Mouse (Mus musculus): ENCODE measurements around the gene Atg14. TPM values are rescaled to one million over a fixed set of nuclear protein-coding genes. Genes with fewer than 3 reads are reported as not detected.

Gene Atg14
- polyA plus RNA-seq, 1 experiment from 2014 or later, result 18.0 TPM

DNA sequence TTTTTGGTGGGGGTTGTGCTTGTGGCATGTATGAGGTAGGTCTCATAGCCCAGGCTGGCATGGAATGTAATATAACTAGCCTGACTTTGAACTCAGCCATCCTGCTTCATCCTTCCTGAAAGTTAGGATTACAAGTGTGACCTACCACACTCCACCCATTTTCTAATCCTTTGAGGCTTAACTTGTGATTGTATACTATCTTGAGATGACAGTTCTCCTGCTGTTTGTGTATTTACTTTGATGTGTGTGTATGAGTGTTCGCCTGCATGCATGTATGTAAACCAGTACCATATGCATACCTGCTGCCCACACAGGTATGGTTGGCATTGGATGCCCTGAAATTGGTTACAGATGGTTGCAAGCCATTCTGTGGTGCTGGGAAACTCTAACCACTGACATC, 48.8 kb downstream of the Atg14 start:
- Histone ChIP-seq H3K4me3 (ENCODE audit: low read length) (no peak overlapping the region), H3K36me3 (ENCODE audit: control insufficient read depth, insufficient read depth, low read length) (no peaks in the 10 kb centered on the region), H3K27ac (ENCODE audit: low read depth, low read length) (no peak overlapping the region), H3K4me2 (ENCODE audit: low read length) (no peak overlapping the region), H3K27me3 (replicated peaks; ENCODE audit: control insufficient read depth, insufficient read depth, low read length) (no peaks in the 10 kb centered on the region), H3K4me1 (ENCODE audit: control insufficient read depth, insufficient read depth, low read depth, low read length) (no peaks in the 10 kb centered on the region), H3K9ac (ENCODE audit: low read depth, low read length) (no peak overlapping the region), H3K9me3 (ENCODE audit: control insufficient read depth, low read length) (no peaks in the 10 kb centered on the region)
- 93% methylated on average over 1 of the region's 1 CpGs for WGBS
- no peak for ATAC-seq

- ATAC-seq, result no peak
- Histone ChIP-seq H3K9ac (ENCODE audit: low read depth, low read length) (no peak overlapping the region), H3K4me3 (ENCODE audit: low read length) (no peak overlapping the region), H3K4me2 (ENCODE audit: low read length) (no peak overlapping the region), H3K4me1 (ENCODE audit: control insufficient read depth, insufficient read depth, low read depth, low read length) (no peaks in the 10 kb centered on the region), H3K27ac (ENCODE audit: low read depth, low read length) (no peak overlapping the region), H3K9me3 (ENCODE audit: control insufficient read depth, low read length) (no peaks in the 10 kb centered on the region), H3K36me3 (ENCODE audit: control insufficient read depth, insufficient read depth, low read length) (no peaks in the 10 kb centered on the region), H3K27me3 (replicated peaks; ENCODE audit: control insufficient read depth, insufficient read depth, low read length) (no peaks in the 10 kb centered on the region)
- WGBS, result 86% methylated on average over 13 of the region's 13 CpGs
Observed at GRCm38 (mm10) chr14:47520751-47521449, 49.5 kb downstream of the Atg14 start.

DNA sequence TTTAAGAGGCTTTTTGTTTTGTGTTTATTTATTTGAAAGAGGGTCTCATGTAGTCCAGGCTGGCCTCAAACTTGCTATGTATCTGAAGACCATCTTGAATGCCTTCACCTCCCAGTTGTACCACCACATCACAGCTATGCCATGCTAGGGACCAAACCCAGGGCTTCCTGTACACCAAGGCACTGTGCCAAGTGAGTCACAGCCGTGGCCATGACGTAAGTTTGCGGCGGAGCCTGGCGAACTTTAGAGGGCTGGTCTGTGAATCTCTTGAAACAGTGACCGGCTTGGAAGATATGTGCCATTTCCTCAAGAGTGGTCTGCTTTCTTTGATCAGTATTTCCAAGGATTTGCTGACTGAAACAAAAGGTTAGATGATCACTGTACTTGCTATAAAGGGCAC, 51.8 kb downstream of the Atg14 start:
- Histone ChIP-seq H3K36me3 (ENCODE audit: control insufficient read depth, insufficient read depth, low read length) (no peaks in the 10 kb centered on the region), H3K4me1 (ENCODE audit: control insufficient read depth, insufficient read depth, low read depth, low read length) (no peaks in the 10 kb centered on the region), H3K9me3 (ENCODE audit: control insufficient read depth, low read length) (no peaks in the 10 kb centered on the region), H3K9ac (ENCODE audit: low read depth, low read length) (no peak overlapping the region), H3K4me3 (ENCODE audit: low read length) (no peak overlapping the region), H3K27me3 (replicated peaks; ENCODE audit: control insufficient read depth, insufficient read depth, low read length) (no peaks in the 10 kb centered on the region), H3K4me2 (ENCODE audit: low read length) (no peak overlapping the region), H3K27ac (ENCODE audit: low read depth, low read length) (no peak overlapping the region)
- 94% methylated on average over 6 of the region's 6 CpGs for WGBS
- no peak for ATAC-seq

DNA sequence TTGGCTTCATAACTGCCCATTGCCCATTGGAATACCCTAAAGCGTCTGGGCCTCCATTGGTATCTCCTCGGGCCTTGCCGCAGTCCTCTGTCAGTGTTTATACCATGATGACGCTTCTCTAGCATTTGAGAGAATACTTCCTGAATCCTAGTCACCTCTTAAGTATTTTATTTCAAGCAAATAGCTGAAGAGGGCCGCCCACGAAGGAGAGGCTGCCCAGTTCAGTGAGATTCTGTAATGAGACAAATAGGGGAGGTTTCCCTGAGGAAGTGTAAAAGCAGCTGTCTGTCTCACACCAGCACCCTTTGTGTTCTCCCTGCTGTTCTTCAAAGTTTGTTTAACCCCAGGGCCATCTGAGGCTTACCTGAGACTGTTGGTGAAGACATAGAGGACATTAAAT, 53.7 kb downstream of the Atg14 start:
- WGBS, result 89% methylated on average over 6 of the region's 6 CpGs
- ATAC-seq, result no peak
- no peaks in the 10 kb centered on the region for H3K9me3 ChIP-seq (ENCODE audit: control insufficient read depth, low read length)
- no peak overlapping the region for H3K27ac ChIP-seq (ENCODE audit: low read depth, low read length)
- H3K9ac ChIP-seq (ENCODE audit: low read depth, low read length), result no peak overlapping the region
- H3K36me3 ChIP-seq (ENCODE audit: control insufficient read depth, insufficient read depth, low read length), result no peaks in the 10 kb centered on the region
- H3K4me2 ChIP-seq (ENCODE audit: low read length), result no peak overlapping the region
- no peaks in the 10 kb centered on the region for H3K4me1 ChIP-seq (ENCODE audit: control insufficient read depth, insufficient read depth, low read depth, low read length)
- no peaks in the 10 kb centered on the region for H3K27me3 ChIP-seq (replicated peaks; ENCODE audit: control insufficient read depth, insufficient read depth, low read length)
- H3K4me3 ChIP-seq (ENCODE audit: low read length), result no peak overlapping the region

GRCm38 (mm10) chr14:47515636-47516035, 54.8 kb downstream of the Atg14 start:
- Histone ChIP-seq H3K27ac (ENCODE audit: low read depth, low read length) (no peak overlapping the region), H3K9ac (ENCODE audit: low read depth, low read length) (no peak overlapping the region), H3K36me3 (ENCODE audit: control insufficient read depth, insufficient read depth, low read length) (no peaks in the 10 kb centered on the region), H3K27me3 (replicated peaks; ENCODE audit: control insufficient read depth, insufficient read depth, low read length) (no peaks in the 10 kb centered on the region), H3K9me3 (ENCODE audit: control insufficient read depth, low read length) (no peaks in the 10 kb centered on the region), H3K4me2 (ENCODE audit: low read length) (no peak overlapping the region), H3K4me1 (ENCODE audit: control insufficient read depth, insufficient read depth, low read depth, low read length) (no peaks in the 10 kb centered on the region), H3K4me3 (ENCODE audit: low read length) (no peak overlapping the region)
- WGBS, result 88% methylated on average over 8 of the region's 8 CpGs
- ATAC-seq, result no peak

GRCm38 (mm10) chr14:47514816-47515453, 55.5 kb downstream of the Atg14 start:
- ATAC-seq, result no peak
- H3K9ac ChIP-seq (ENCODE audit: low read depth, low read length), result no peak overlapping the region
- no peak overlapping the region for H3K4me2 ChIP-seq (ENCODE audit: low read length)
- no peaks in the 10 kb centered on the region for H3K27me3 ChIP-seq (replicated peaks; ENCODE audit: control insufficient read depth, insufficient read depth, low read length)
- H3K4me1 ChIP-seq (ENCODE audit: control insufficient read depth, insufficient read depth, low read depth, low read length), result no peaks in the 10 kb centered on the region
- WGBS, result 57% methylated on average over 7 of the region's 7 CpGs
- H3K36me3 ChIP-seq (ENCODE audit: control insufficient read depth, insufficient read depth, low read length), result no peaks in the 10 kb centered on the region
- no peak overlapping the region for H3K27ac ChIP-seq (ENCODE audit: low read depth, low read length)
- H3K9me3 ChIP-seq (ENCODE audit: control insufficient read depth, low read length), result no peaks in the 10 kb centered on the region
- H3K4me3 ChIP-seq (ENCODE audit: low read length), result no peak overlapping the region

DNA sequence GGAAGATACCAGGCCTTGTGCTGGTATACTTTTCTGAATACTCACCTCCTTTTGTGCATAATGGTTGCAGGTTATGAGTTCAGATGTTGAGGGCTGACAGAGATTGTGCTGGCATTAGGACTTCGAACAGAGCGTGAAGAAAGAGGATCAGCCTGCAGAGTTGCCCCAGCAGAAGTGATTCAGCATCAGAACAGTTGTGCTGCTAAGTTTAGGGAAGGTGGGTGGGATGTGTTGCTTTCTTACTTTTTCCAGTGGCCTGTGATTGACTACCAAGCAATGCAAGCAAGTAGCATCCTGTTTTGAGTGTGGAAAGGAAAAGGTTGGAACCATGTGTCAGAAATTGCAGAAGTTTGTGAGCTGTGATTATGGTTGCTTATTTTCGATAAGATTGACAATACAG, 56.8 kb downstream of the Atg14 start:
- H3K4me2 ChIP-seq (ENCODE audit: low read length), result no peak overlapping the region
- H3K36me3 ChIP-seq (ENCODE audit: control insufficient read depth, insufficient read depth, low read length), result no peaks in the 10 kb centered on the region
- no peak overlapping the region for H3K9ac ChIP-seq (ENCODE audit: low read depth, low read length)
- H3K4me1 ChIP-seq (ENCODE audit: control insufficient read depth, insufficient read depth, low read depth, low read length), result no peaks in the 10 kb centered on the region
- H3K27ac ChIP-seq (ENCODE audit: low read depth, low read length), result no peak overlapping the region
- H3K4me3 ChIP-seq (ENCODE audit: low read length), result no peak overlapping the region
- WGBS, result 96% methylated on average over 3 of the region's 3 CpGs
- H3K27me3 ChIP-seq (replicated peaks; ENCODE audit: control insufficient read depth, insufficient read depth, low read length), result no peaks in the 10 kb centered on the region
- no peaks in the 10 kb centered on the region for H3K9me3 ChIP-seq (ENCODE audit: control insufficient read depth, low read length)
- ATAC-seq, result no peak

DNA sequence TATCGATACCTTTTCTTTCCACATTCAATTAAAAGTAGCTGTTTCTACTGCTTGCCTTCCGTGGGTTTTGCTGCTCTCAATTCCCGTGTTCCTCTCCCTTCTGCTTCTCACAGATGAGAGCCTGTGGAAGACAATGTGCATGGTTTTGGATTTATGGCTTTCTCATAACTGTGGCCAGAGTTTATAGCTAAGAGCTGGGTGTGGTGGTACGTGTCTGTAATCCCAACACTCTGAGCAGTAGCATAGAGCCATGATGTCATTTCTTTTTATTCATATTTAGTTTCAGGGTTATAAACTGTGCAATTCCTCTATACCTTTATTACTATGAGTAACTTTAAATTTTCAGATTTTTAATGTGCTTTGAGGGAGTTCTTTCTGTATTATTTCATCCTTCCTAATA, 60.2 kb downstream of the Atg14 start:
- Histone ChIP-seq H3K36me3 (ENCODE audit: control insufficient read depth, insufficient read depth, low read length) (no peaks in the 10 kb centered on the region), H3K9ac (ENCODE audit: low read depth, low read length) (no peak overlapping the region), H3K4me1 (ENCODE audit: control insufficient read depth, insufficient read depth, low read depth, low read length) (no peaks in the 10 kb centered on the region), H3K4me2 (ENCODE audit: low read length) (no peak overlapping the region), H3K9me3 (ENCODE audit: control insufficient read depth, low read length) (no peaks in the 10 kb centered on the region), H3K27ac (ENCODE audit: low read depth, low read length) (no peak overlapping the region), H3K4me3 (ENCODE audit: low read length) (no peak overlapping the region), H3K27me3 (replicated peaks; ENCODE audit: control insufficient read depth, insufficient read depth, low read length) (no peaks in the 10 kb centered on the region)
- no peak for ATAC-seq
- 90% methylated on average over 4 of the region's 4 CpGs for WGBS

DNA sequence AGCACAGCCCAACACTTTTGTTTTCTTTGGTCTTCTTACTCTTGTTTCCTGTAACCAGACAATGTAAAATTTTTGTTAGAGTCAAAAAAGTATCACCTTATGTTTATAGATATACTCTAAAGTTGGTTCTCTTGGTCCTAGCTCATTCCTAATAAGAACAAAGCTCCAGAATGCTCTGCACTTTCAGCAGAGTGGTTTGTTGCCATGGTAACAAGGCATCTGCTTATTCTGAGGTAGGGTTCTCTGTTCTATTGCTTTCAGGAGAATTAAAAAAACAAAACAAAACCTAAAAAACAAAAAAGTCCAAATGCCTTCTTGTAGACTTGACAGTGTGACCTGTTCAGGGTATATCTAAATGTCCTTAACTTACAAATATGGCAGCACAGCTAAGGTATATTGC, 62.4 kb downstream of the Atg14 start:
- Histone ChIP-seq H3K27ac (ENCODE audit: low read depth, low read length) (no peak overlapping the region), H3K4me3 (ENCODE audit: low read length) (no peak overlapping the region), H3K4me2 (ENCODE audit: low read length) (no peak overlapping the region), H3K9ac (ENCODE audit: low read depth, low read length) (no peak overlapping the region), H3K27me3 (replicated peaks; ENCODE audit: control insufficient read depth, insufficient read depth, low read length) (no peaks in the 10 kb centered on the region), H3K4me1 (ENCODE audit: control insufficient read depth, insufficient read depth, low read depth, low read length) (no peaks in the 10 kb centered on the region), H3K36me3 (ENCODE audit: control insufficient read depth, insufficient read depth, low read length) (no peaks in the 10 kb centered on the region), H3K9me3 (ENCODE audit: control insufficient read depth, low read length) (no peaks in the 10 kb centered on the region)
- no peak for ATAC-seq

Data from hindbrain, embryonic 16.5 days (tissue).